Mouse (Mus musculus): ENCODE results near the gene Appbp2. TPM values are rescaled to one million over a fixed set of nuclear protein-coding genes. Genes with fewer than 3 reads are reported as not detected.

The Appbp2 gene
- total and polyA plus RNA-seq, 2 experiments from 2014 or later = 44.1 to 61.0 TPM

DNA sequence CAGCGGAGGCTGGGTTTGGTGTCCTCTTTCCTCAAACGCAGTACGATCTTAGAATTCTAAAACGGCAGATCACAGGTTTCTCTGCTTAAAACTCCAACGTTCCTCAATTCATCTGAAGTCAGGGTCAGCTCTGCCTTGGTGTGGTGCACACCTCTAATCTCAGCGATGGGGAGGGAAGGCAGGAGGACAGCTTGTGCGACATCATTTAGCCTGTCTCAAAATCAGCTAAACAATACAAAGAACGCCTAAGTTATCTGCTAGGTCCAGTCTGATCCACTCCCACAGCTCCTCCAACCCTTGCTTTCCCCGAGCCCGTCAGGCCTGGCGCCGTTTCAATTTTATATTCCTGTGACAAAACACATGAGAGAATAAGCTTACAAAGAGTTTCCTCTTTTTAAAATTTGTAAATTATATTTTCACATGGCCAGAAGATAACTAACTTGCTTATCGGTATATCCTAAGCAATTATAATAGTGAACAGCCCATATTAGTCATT lies 51.6 kb downstream of the Appbp2 start:
- Histone ChIP-seq H3K9ac (replicated peaks; ENCODE audit: low read length, poor library complexity, severe bottlenecking) (peak overlapping the region; percentile 39), H3K4me1 (ENCODE audit: insufficient read depth, low read length) (no peaks in the 10 kb centered on the region), H3K36me3 (ENCODE audit: insufficient read depth, low read length) (peaks cover 2% of the 10 kb centered on the region; the same call in 1 of the 2 replicates), H3K27me3 (ENCODE audit: insufficient read depth, low read length) (no peaks in the 10 kb centered on the region), H3K9me3 (ENCODE audit: low read length) (no peaks in the 10 kb centered on the region), H3K4me2 (ENCODE audit: low read depth, low read length, poor library complexity, severe bottlenecking) (peak overlapping the region; percentile 56), H3K27ac (ENCODE audit: low read depth, low read length) (0 out of 2 replicates have a peak overlapping the region, but pooled peaks have one; percentile 12), H3K4me3 (ENCODE audit: low read depth, low read length) (peak overlapping the region; percentile 36)
- no peak for TF ChIP-seq CTCF (IDR thresholded peaks at IDR 0.05)
- ATAC-seq (ENCODE audit: low FRiP score) (no peak; the same call in 1 of the 2 replicates), DNase-seq (ENCODE audit: low spot score) (peak; percentile 17)
- WGBS = 24% methylated on average over 13 of the region's 13 CpGs

DNA sequence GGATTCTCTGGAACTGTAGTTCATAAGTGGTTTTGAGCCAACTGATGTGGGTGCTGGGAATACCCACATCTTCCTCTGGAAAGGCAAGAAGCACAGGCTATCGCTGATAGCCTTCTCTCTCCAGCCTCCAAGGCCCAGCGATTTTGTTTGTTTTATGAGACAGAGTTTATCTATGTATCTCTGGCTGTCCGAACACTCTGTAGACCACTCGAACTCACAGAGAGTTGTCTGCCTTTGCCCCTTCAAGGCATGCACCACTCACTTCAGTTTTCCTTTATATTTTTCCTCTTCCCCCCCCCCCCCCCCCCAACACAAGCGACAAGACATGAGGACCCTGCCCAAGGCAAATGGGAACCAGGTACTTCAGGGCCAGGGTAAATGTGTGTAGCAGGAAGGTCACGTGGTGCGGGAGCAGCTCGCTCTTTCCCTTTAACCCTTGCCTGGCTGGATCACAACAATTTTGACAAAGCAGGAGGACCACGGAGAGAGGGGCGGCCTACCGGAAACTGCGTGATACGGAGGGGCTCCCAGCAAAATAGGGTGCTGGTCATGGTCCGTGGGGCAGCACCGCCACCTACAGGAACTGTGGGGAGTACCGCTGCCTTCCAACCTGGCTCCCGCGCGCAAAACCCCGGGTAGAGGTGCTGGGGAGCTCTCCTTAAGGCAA lies 52.2 kb downstream of the Appbp2 start:
- 0 out of 2 replicates have a peak overlapping the region, but pooled peaks have one; percentile 26 for H3K27ac ChIP-seq (ENCODE audit: low read depth, low read length)
- DNase-seq (ENCODE audit: low spot score) = peak; percentile 90
- no peaks in the 10 kb centered on the region for H3K27me3 ChIP-seq (ENCODE audit: insufficient read depth, low read length)
- TF ChIP-seq CTCF (IDR thresholded peaks at IDR 0.05) = peak; percentile 95
- H3K9ac ChIP-seq (replicated peaks; ENCODE audit: low read length, poor library complexity, severe bottlenecking) = peak overlapping the region; percentile 39
- H3K36me3 ChIP-seq (ENCODE audit: insufficient read depth, low read length) = no peaks in the 10 kb centered on the region
- ATAC-seq (ENCODE audit: low FRiP score) = peak; percentile 92
- 4% methylated on average over 20 of the region's 20 CpGs for WGBS
- H3K9me3 ChIP-seq (ENCODE audit: low read length) = no peaks in the 10 kb centered on the region
- H3K4me1 ChIP-seq (ENCODE audit: insufficient read depth, low read length) = no peaks in the 10 kb centered on the region
- H3K4me2 ChIP-seq (ENCODE audit: low read depth, low read length, poor library complexity, severe bottlenecking) = peak overlapping the region; percentile 56
- H3K4me3 ChIP-seq (ENCODE audit: low read depth, low read length) = peak overlapping the region; percentile 36

DNA sequence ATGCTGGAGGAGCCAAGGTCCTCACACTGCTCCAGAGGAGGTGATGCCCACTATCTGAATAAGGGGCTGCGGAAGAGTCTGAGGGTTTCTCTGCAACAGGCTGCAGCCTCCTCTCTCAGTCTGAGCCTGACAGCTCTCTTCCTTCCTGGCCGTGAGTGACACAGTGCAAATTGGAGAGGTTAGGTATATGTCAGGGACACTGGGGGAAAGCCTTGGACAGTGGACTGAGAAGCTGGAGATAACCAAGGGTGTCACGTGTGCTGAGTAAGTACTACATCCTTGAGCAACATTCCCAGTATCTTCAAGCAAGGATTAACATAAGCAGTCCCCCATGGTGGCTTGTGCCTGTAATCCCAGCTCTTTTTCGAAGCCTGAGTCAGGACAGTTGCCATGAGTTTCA lies 56.5 kb downstream of the Appbp2 start:
- Histone ChIP-seq H3K4me1 (ENCODE audit: insufficient read depth, low read length) (no peaks in the 10 kb centered on the region), H3K27me3 (ENCODE audit: insufficient read depth, low read length) (no peaks in the 10 kb centered on the region), H3K27ac (ENCODE audit: low read depth, low read length) (no peak overlapping the region), H3K4me3 (ENCODE audit: low read depth, low read length) (no peak overlapping the region), H3K36me3 (ENCODE audit: insufficient read depth, low read length) (no peaks in the 10 kb centered on the region), H3K9ac (replicated peaks; ENCODE audit: low read length, poor library complexity, severe bottlenecking) (no peak overlapping the region), H3K9me3 (ENCODE audit: low read length) (no peaks in the 10 kb centered on the region), H3K4me2 (ENCODE audit: low read depth, low read length, poor library complexity, severe bottlenecking) (no peak overlapping the region)
- no peak for ATAC-seq (ENCODE audit: low FRiP score)
- WGBS = 87% methylated on average over 4 of the region's 4 CpGs
- TF ChIP-seq CTCF (IDR thresholded peaks at IDR 0.05) = no peak
- no peak for DNase-seq (ENCODE audit: low spot score)

DNA sequence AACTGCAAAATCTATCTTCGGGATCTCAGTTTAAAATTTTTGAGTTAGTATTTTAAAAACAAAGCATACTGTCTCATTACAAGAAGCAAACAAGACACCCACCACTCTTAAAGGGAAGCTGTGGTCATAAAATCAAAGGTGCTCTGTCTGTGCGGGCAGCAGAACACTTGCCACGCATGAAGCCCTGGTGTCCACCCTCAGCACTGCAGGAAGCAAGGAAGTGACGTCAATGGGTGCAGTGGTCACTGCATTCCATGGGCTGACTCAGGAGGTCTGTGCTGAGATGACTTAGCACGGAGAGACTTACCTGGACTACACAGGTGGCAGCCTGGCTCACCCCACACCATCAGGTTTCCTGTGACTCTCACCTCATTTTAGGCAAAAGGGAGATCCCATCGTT lies 57.2 kb downstream of the Appbp2 start:
- Histone ChIP-seq H3K36me3 (ENCODE audit: insufficient read depth, low read length) (no peaks in the 10 kb centered on the region), H3K4me3 (ENCODE audit: low read depth, low read length) (no peak overlapping the region), H3K9me3 (ENCODE audit: low read length) (no peaks in the 10 kb centered on the region), H3K4me2 (ENCODE audit: low read depth, low read length, poor library complexity, severe bottlenecking) (no peak overlapping the region), H3K27ac (ENCODE audit: low read depth, low read length) (no peak overlapping the region), H3K4me1 (ENCODE audit: insufficient read depth, low read length) (no peaks in the 10 kb centered on the region), H3K9ac (replicated peaks; ENCODE audit: low read length, poor library complexity, severe bottlenecking) (no peak overlapping the region), H3K27me3 (ENCODE audit: insufficient read depth, low read length) (no peaks in the 10 kb centered on the region)
- DNase-seq (ENCODE audit: low spot score) = no peak
- no peak for TF ChIP-seq CTCF (IDR thresholded peaks at IDR 0.05)
- ATAC-seq (ENCODE audit: low FRiP score) = no peak
- 89% methylated on average over 6 of the region's 6 CpGs for WGBS

DNA sequence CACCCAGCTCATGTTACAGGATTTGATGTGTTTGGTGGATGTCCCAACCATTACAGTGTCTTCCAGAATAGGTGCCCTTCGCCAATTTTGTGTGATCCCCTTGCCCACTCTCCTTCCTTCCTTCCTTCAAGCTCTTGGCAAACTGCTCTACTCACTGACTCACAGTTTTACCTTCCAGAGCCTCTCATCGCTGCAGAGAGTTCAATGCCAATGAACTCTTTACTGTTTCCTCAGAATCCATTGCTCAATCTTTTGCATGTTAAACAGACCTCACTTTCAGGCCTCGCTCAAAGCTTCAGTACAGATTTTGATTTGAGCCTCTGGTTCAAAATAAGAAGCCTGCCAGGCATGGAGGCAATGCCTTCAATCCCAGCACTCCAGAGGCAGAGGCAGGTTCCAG lies 59.0 kb downstream of the Appbp2 start:
- Histone ChIP-seq H3K4me3 (ENCODE audit: low read depth, low read length) (no peak overlapping the region), H3K36me3 (ENCODE audit: insufficient read depth, low read length) (no peaks in the 10 kb centered on the region), H3K4me1 (ENCODE audit: insufficient read depth, low read length) (no peaks in the 10 kb centered on the region), H3K27me3 (ENCODE audit: insufficient read depth, low read length) (no peaks in the 10 kb centered on the region), H3K4me2 (ENCODE audit: low read depth, low read length, poor library complexity, severe bottlenecking) (no peak overlapping the region), H3K9me3 (ENCODE audit: low read length) (no peaks in the 10 kb centered on the region), H3K9ac (replicated peaks; ENCODE audit: low read length, poor library complexity, severe bottlenecking) (no peak overlapping the region), H3K27ac (ENCODE audit: low read depth, low read length) (no peak overlapping the region)
- DNase-seq (ENCODE audit: low spot score) = no peak
- no peak for ATAC-seq (ENCODE audit: low FRiP score)
- TF ChIP-seq CTCF (IDR thresholded peaks at IDR 0.05) = no peak
- WGBS = 85% methylated on average over 3 of the region's 3 CpGs

DNA sequence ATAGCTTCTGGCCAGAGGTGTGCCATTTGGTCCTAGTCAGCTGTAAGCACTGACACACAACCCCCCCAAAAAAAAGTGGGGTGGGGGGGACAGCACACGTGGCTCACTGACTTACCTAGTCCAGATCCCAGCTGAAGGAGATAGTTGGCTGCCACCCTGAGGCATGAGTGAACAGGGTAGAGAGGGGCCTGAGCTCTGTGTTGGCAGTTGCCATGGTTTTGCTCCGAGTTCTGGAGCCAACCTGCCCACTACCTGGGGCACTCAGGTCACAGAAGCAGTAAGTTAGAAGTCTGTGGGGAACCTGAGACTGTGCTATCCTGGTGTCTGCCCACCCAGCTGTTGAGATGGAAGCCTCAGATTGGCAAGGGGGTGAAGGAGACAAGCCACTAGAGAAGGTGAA lies 64.1 kb downstream of the Appbp2 start:
- no peak for TF ChIP-seq CTCF (IDR thresholded peaks at IDR 0.05)
- Histone ChIP-seq H3K4me2 (ENCODE audit: low read depth, low read length, poor library complexity, severe bottlenecking) (no peak overlapping the region), H3K27ac (ENCODE audit: low read depth, low read length) (no peak overlapping the region), H3K4me1 (ENCODE audit: insufficient read depth, low read length) (0 out of 2 replicates have a peak, but pooled peaks cover 3% of the 10 kb centered on the region), H3K36me3 (ENCODE audit: insufficient read depth, low read length) (no peaks in the 10 kb centered on the region), H3K27me3 (ENCODE audit: insufficient read depth, low read length) (no peaks in the 10 kb centered on the region), H3K9ac (replicated peaks; ENCODE audit: low read length, poor library complexity, severe bottlenecking) (no peak overlapping the region), H3K4me3 (ENCODE audit: low read depth, low read length) (no peak overlapping the region), H3K9me3 (ENCODE audit: low read length) (no peaks in the 10 kb centered on the region)
- ATAC-seq (ENCODE audit: low FRiP score) = no peak
- no peak for DNase-seq (ENCODE audit: low spot score)
- 52% methylated on average over 2 of the region's 2 CpGs for WGBS

Data from midbrain, postnatal 0 days (tissue).